Mouse (Mus musculus): ENCODE data around the gene Foxl2. TPM values are rescaled to one million over a fixed set of nuclear protein-coding genes. Genes with fewer than 3 reads are reported as not detected.

Gene Foxl2
- polyA plus RNA-seq, 1 experiment = not detected

- H3K36me3 ChIP-seq (ENCODE audit: control insufficient read depth, insufficient read depth, low read length) = no peaks in the 10 kb centered on the region
- 0 out of 2 replicates have a peak, but pooled peaks cover 5% of the 10 kb centered on the region for H3K4me1 ChIP-seq (ENCODE audit: control insufficient read depth, insufficient read depth, insufficient read length, low read length)
- no peak overlapping the region for H3K4me3 ChIP-seq (ENCODE audit: low read depth, low read length)
- TF ChIP-seq CTCF (IDR thresholded peaks at IDR 0.05; ENCODE audit: extremely low read depth, insufficient read length, insufficient replicate concordance, low read depth, low read length) (no peak), POLR2A (IDR thresholded peaks at IDR 0.05; ENCODE audit: low read depth, low read length) (no peak)
- H3K27ac ChIP-seq (ENCODE audit: insufficient read depth, low read depth, low read length) = no peak overlapping the region
- 30% methylated on average over 1 of the region's 1 CpGs for WGBS
- H3K27me3 ChIP-seq (ENCODE audit: control insufficient read depth, insufficient read depth, low read length) = peaks cover 26% of the 10 kb centered on the region
Observed at GRCm38 (mm10) chr9:98976081-98976480, 21.0 kb downstream of the Foxl2 start.

GRCm38 (mm10) chr9:98976520-98976919 is 21.4 kb downstream of the Foxl2 start:
- H3K27ac ChIP-seq (ENCODE audit: insufficient read depth, low read depth, low read length) = no peak overlapping the region
- no peaks in the 10 kb centered on the region for H3K36me3 ChIP-seq (ENCODE audit: control insufficient read depth, insufficient read depth, low read length)
- no peak overlapping the region for H3K4me3 ChIP-seq (ENCODE audit: low read depth, low read length)
- WGBS = 38% methylated on average over 5 of the region's 5 CpGs
- TF ChIP-seq CTCF (IDR thresholded peaks at IDR 0.05; ENCODE audit: extremely low read depth, insufficient read length, insufficient replicate concordance, low read depth, low read length) (no peak), POLR2A (IDR thresholded peaks at IDR 0.05; ENCODE audit: low read depth, low read length) (no peak)
- 0 out of 2 replicates have a peak, but pooled peaks cover 5% of the 10 kb centered on the region for H3K4me1 ChIP-seq (ENCODE audit: control insufficient read depth, insufficient read depth, insufficient read length, low read length)
- H3K27me3 ChIP-seq (ENCODE audit: control insufficient read depth, insufficient read depth, low read length) = peaks cover 28% of the 10 kb centered on the region

GRCm38 (mm10) chr9:98979431-98980416 is 24.6 kb downstream of the Foxl2 start:
- no peak overlapping the region for H3K27ac ChIP-seq (ENCODE audit: insufficient read depth, low read depth, low read length)
- peaks cover 14% of the 10 kb centered on the region for H3K27me3 ChIP-seq (ENCODE audit: control insufficient read depth, insufficient read depth, low read length)
- H3K4me3 ChIP-seq (ENCODE audit: low read depth, low read length) = no peak overlapping the region
- TF ChIP-seq POLR2A (IDR thresholded peaks at IDR 0.05; ENCODE audit: low read depth, low read length) (no peak), CTCF (IDR thresholded peaks at IDR 0.05; ENCODE audit: extremely low read depth, insufficient read length, insufficient replicate concordance, low read depth, low read length) (peak; percentile 97)
- H3K36me3 ChIP-seq (ENCODE audit: control insufficient read depth, insufficient read depth, low read length) = no peaks in the 10 kb centered on the region
- no peaks in the 10 kb centered on the region for H3K4me1 ChIP-seq (ENCODE audit: control insufficient read depth, insufficient read depth, insufficient read length, low read length)
- WGBS = 7% methylated on average over 29 of the region's 29 CpGs

GRCm38 (mm10) chr9:98985800-98986475 is 30.9 kb downstream of the Foxl2 start, which contains the start of gene Faim:
Gene Faim, plus strand, starts transcription at chr9:98986373.
- Histone ChIP-seq H3K27me3 (ENCODE audit: control insufficient read depth, insufficient read depth, low read length) (peaks cover 6% of the 10 kb centered on the region; the same call in 1 of the 2 replicates), H3K27ac (ENCODE audit: insufficient read depth, low read depth, low read length) (no peak within 1 kb of the TSS)
- 2% methylated on average over 45 of the region's 45 CpGs for WGBS

GRCm38 (mm10) chr9:98986476-98987096 is 31.5 kb downstream of the Foxl2 start:
- H3K27me3 ChIP-seq (ENCODE audit: control insufficient read depth, insufficient read depth, low read length) = peaks cover 4% of the 10 kb centered on the region; the same call in 1 of the 2 replicates
- TF ChIP-seq POLR2A (IDR thresholded peaks at IDR 0.05; ENCODE audit: low read depth, low read length) = no peak
- H3K4me1 ChIP-seq (ENCODE audit: control insufficient read depth, insufficient read depth, insufficient read length, low read length) = peaks cover 2% of the 10 kb centered on the region; the same call in 1 of the 2 replicates
- under 1% methylated on average over 50 of the region's 50 CpGs for WGBS
- H3K27ac ChIP-seq (ENCODE audit: insufficient read depth, low read depth, low read length) = no peak overlapping the region
- peak overlapping the region; percentile 88 for H3K4me3 ChIP-seq (ENCODE audit: low read depth, low read length)
- no peaks in the 10 kb centered on the region for H3K36me3 ChIP-seq (ENCODE audit: control insufficient read depth, insufficient read depth, low read length)

More at GRCm38 (mm10) chr9:98985800-98986475, 30.9 kb downstream of the Foxl2 start, which contains the start of gene Faim:
- peak; percentile 23; the same call in 1 of the 2 replicates for TF ChIP-seq CTCF (IDR thresholded peaks at IDR 0.05; ENCODE audit: extremely low read depth, insufficient read length, insufficient replicate concordance, low read depth, low read length)
- peak; percentile 78 for TF ChIP-seq POLR2A (IDR thresholded peaks at IDR 0.05; ENCODE audit: low read depth, low read length)
- Histone ChIP-seq H3K36me3 (ENCODE audit: control insufficient read depth, insufficient read depth, low read length) (no peaks in the 10 kb centered on the region), H3K4me3 (ENCODE audit: low read depth, low read length) (peak within 1 kb of the TSS; percentile 88), H3K4me1 (ENCODE audit: control insufficient read depth, insufficient read depth, insufficient read length, low read length) (peaks cover 2% of the 10 kb centered on the region; the same call in 1 of the 2 replicates)

GRCm38 (mm10) chr9:98987131-98987530 is 32.0 kb downstream of the Foxl2 start:
- Histone ChIP-seq H3K4me3 (ENCODE audit: low read depth, low read length) (no peak overlapping the region), H3K36me3 (ENCODE audit: control insufficient read depth, insufficient read depth, low read length) (peaks cover 2% of the 10 kb centered on the region; the same call in 1 of the 2 replicates), H3K4me1 (ENCODE audit: control insufficient read depth, insufficient read depth, insufficient read length, low read length) (peaks cover 2% of the 10 kb centered on the region; the same call in 1 of the 2 replicates), H3K27ac (ENCODE audit: insufficient read depth, low read depth, low read length) (no peak overlapping the region), H3K27me3 (ENCODE audit: control insufficient read depth, insufficient read depth, low read length) (peaks cover 4% of the 10 kb centered on the region; the same call in 1 of the 2 replicates)
- no peak for TF ChIP-seq POLR2A (IDR thresholded peaks at IDR 0.05; ENCODE audit: low read depth, low read length)
- 17% methylated on average over 9 of the region's 9 CpGs for WGBS
